Mouse (Mus musculus) G1E (cell line): ENCODE measurements around the gene Stxbp4. TPM values are rescaled to one million over a fixed set of nuclear protein-coding genes. Genes with fewer than 3 reads are reported as not detected.

Experiments
- ATAC-seq: 2 replicates; pipeline ENCODE4 v1.8.0; 2016; ENCODE audit warnings: mild to moderate bottlenecking; ENCODE audit not compliant: insufficient number of reproducible peaks, poor library complexity, low FRiP score, severe bottlenecking; ENCODE audit errors: extremely low read depth
- DNase-seq: peaks from one replicate; pipeline ENCODE4 v3.0.0; 2012; ENCODE audit warnings: low spot score
- H3K27me3 ChIP-seq: 2 replicates; pipeline ENCODE4 v1.6.1; 2012; ENCODE audit warnings: mild to moderate bottlenecking, low read length, inconsistent platforms; ENCODE audit not compliant: insufficient read depth
- H3K36me3 ChIP-seq: replicated peaks from 2 replicates; pipeline ENCODE3; 2012; ENCODE audit warnings: mild to moderate bottlenecking, inconsistent platforms
- H3K4me1 ChIP-seq: 2 replicates; pipeline ENCODE4 v1.6.1; 2012; ENCODE audit warnings: low read depth, low read length, inconsistent platforms, mixed read lengths; ENCODE audit not compliant: insufficient read depth
- H3K4me3 ChIP-seq: 2 replicates; pipeline ENCODE4 v1.5.1; 2012; ENCODE audit warnings: low read depth, mild to moderate bottlenecking, inconsistent platforms, low read length, moderate library complexity, mixed read lengths
- H3K9me3 ChIP-seq: replicated peaks from 2 replicates; pipeline ENCODE4 v1.6.1; 2012; ENCODE audit warnings: inconsistent platforms
- CTCF ChIP-seq: IDR thresholded peaks from 2 replicates; pipeline ENCODE4 v1.5.1; 2012; ENCODE audit warnings: low read depth, low read length, inconsistent platforms, mixed read lengths
- GATA1 ChIP-seq: IDR thresholded peaks from 2 replicates; pipeline ENCODE4 v1.6.1; 2012; ENCODE audit warnings: borderline replicate concordance, low read length, inconsistent platforms, mixed read lengths
- GATA2 ChIP-seq: IDR thresholded peaks from 2 replicates; pipeline ENCODE4 v1.6.1; 2012; ENCODE audit warnings: low read depth, low read length, inconsistent platforms, borderline replicate concordance
- POLR2AphosphoS5 ChIP-seq: IDR thresholded peaks from 2 replicates; pipeline ENCODE4 v1.6.1; 2012; ENCODE audit warnings: low read depth, low read length, inconsistent platforms; ENCODE audit not compliant: insufficient replicate concordance
- TAL1 ChIP-seq: conservative IDR thresholded peaks from 2 replicates; pipeline ENCODE4 v1.6.1; 2012; ENCODE audit warnings: low read depth, low read length, inconsistent platforms, mixed read lengths
- polyA plus RNA-seq: library from polyadenylated mRNA; stranded (reverse); fragments of >175 nt; gene quantifications from 2 replicates; pipeline ENCODE4 v1.2.3, GENCODE M21; 2012
- total RNA-seq, 2 experiments: library from RNA; stranded (forward) in 1 of 2; stranded (reverse) in 1 of 2; fragments of 200-1000 nt in 1 of 2; fragments of >200 nt in 1 of 2; fragmentation: Nextera tagmentation in 1 of 2; gene quantifications; 2 replicates each; pipeline ENCODE4 v1.2.3; 2014 to 2017

Stxbp4 gene
- total and polyA plus RNA-seq, 3 experiments, result 0.28 to 23.5 (median 8.2) TPM

- Histone ChIP-seq H3K4me3 (no peak overlapping the region), H3K27me3 (no peaks in the 10 kb centered on the region), H3K9me3 (no peaks in the 10 kb centered on the region), H3K4me1 (no peaks in the 10 kb centered on the region), H3K36me3 (peaks cover 2% of the 10 kb centered on the region)
- TF ChIP-seq TAL1 (no peak), GATA2 (no peak), GATA1 (no peak), CTCF (no peak), POLR2AphosphoS5 (no peak)
- no peak for DNase-seq
- no peak for ATAC-seq
These were observed 156.1 kb downstream of the Stxbp4 start for GRCm38 (mm10) chr11:90481828-90482227.

- ATAC-seq (no peak), DNase-seq (no peak)
- Histone ChIP-seq H3K4me3 (no peak overlapping the region), H3K9me3 (no peaks in the 10 kb centered on the region), H3K36me3 (no peaks in the 10 kb centered on the region), H3K27me3 (no peaks in the 10 kb centered on the region), H3K4me1 (no peaks in the 10 kb centered on the region)
- no peak for TF ChIP-seq GATA1
These were observed 167.6 kb downstream of the Stxbp4 start for GRCm38 (mm10) chr11:90470271-90470670.

GRCm38 (mm10) chr11:90464046-90464595 is 173.8 kb downstream of the Stxbp4 start:
- 0 out of 2 replicates have a peak, but pooled peaks cover 3% of the 10 kb centered on the region for H3K27me3 ChIP-seq
- H3K4me3 ChIP-seq, result no peak overlapping the region
- DNase-seq, result no peak
- TF ChIP-seq GATA1 (no peak), GATA2 (no peak), TAL1 (no peak), CTCF (no peak), POLR2AphosphoS5 (no peak)
- H3K36me3 ChIP-seq, result no peaks in the 10 kb centered on the region
- H3K4me1 ChIP-seq, result no peaks in the 10 kb centered on the region
- no peaks in the 10 kb centered on the region for H3K9me3 ChIP-seq
- ATAC-seq, result no peak

- no peak for DNase-seq
- TF ChIP-seq TAL1, result no peak
- no peak for TF ChIP-seq GATA2
- no peak for TF ChIP-seq CTCF
- TF ChIP-seq POLR2AphosphoS5, result no peak
- no peak for TF ChIP-seq GATA1
- Histone ChIP-seq H3K4me1 (no peaks in the 10 kb centered on the region), H3K4me3 (no peak overlapping the region), H3K9me3 (no peaks in the 10 kb centered on the region), H3K36me3 (no peaks in the 10 kb centered on the region), H3K27me3 (0 out of 2 replicates have a peak, but pooled peaks cover 3% of the 10 kb centered on the region)
- ATAC-seq, result no peak
These were observed 177.4 kb downstream of the Stxbp4 start for GRCm38 (mm10) chr11:90460458-90460857.

- no peak overlapping the region for H3K4me3 ChIP-seq
- no peaks in the 10 kb centered on the region for H3K36me3 ChIP-seq
- TF ChIP-seq GATA2 (no peak), CTCF (no peak), TAL1 (no peak), POLR2AphosphoS5 (no peak), GATA1 (no peak)
- H3K27me3 ChIP-seq, result peaks cover 4% of the 10 kb centered on the region
- no peaks in the 10 kb centered on the region for H3K9me3 ChIP-seq
- ATAC-seq, result no peak
- no peak for DNase-seq
- no peaks in the 10 kb centered on the region for H3K4me1 ChIP-seq
These were observed 185.8 kb downstream of the Stxbp4 start for GRCm38 (mm10) chr11:90452134-90452533.

- Histone ChIP-seq H3K27me3 (peaks cover 4% of the 10 kb centered on the region), H3K4me1 (no peaks in the 10 kb centered on the region), H3K9me3 (no peaks in the 10 kb centered on the region), H3K4me3 (no peak overlapping the region), H3K36me3 (no peaks in the 10 kb centered on the region)
- ATAC-seq (no peak), DNase-seq (no peak)
- no peak for TF ChIP-seq GATA2
- TF ChIP-seq POLR2AphosphoS5, result no peak
These were observed 186.4 kb downstream of the Stxbp4 start for GRCm38 (mm10) chr11:90451506-90451905.

- Histone ChIP-seq H3K4me3 (no peak overlapping the region), H3K36me3 (no peaks in the 10 kb centered on the region), H3K9me3 (no peaks in the 10 kb centered on the region), H3K27me3 (0 out of 2 replicates have a peak, but pooled peaks cover 2% of the 10 kb centered on the region), H3K4me1 (no peaks in the 10 kb centered on the region)
- DNase-seq (no peak), ATAC-seq (no peak)
- TF ChIP-seq CTCF, result no peak
- no peak for TF ChIP-seq GATA1
- TF ChIP-seq TAL1, result no peak
- no peak for TF ChIP-seq POLR2AphosphoS5
- TF ChIP-seq GATA2, result no peak
These were observed 195.4 kb downstream of the Stxbp4 start for GRCm38 (mm10) chr11:90442462-90442861.
